In genomic region chr7:27331541-27331851, GRCm38 (mm10) we compare ENCODE assay signal across 7 mouse cellular contexts. TPM values are rescaled to one million over a fixed set of nuclear protein-coding genes. Genes with fewer than 3 reads are reported as not detected.
A peak's percentile ranks its signal among the peaks of the same experiment; 100 is the strongest.
DNase-seq lines count a peak whose midpoint lies in the region; ATAC-seq and TF ChIP-seq lines count a peak whose summit lies in the region.

No protein-coding gene starts in this region.

- peak; percentile 67 for DNase-seq in urinary bladder, postnatal 14 days (ENCODE audit: low spot score)
- no peak for DNase-seq in urinary bladder, postnatal 10 days (ENCODE audit: low spot score)
- no peak for DNase-seq in limb, embryonic 14.5 days (ENCODE audit: low spot score)
- DNase-seq in thymus, adult 18-20 months: no peak

- H3K4me3 ChIP-seq in heart, embryonic 12.5 days: peak overlapping the region; percentile 70
- H3K4me3 ChIP-seq in limb, embryonic 14.5 days (replicated peaks; ENCODE audit: low read length): peak overlapping the region; percentile 50
- peak overlapping the region; percentile 71 for H3K4me3 ChIP-seq in stomach, embryonic 15.5 days (replicated peaks)

- no peak for TF ChIP-seq POLR2A in limb, embryonic 14.5 days (IDR thresholded peaks at IDR 0.05; ENCODE audit: borderline replicate concordance, extremely low read depth, insufficient read depth, insufficient read length)

- peaks cover 60% of the 10 kb centered on the region for H3K4me1 ChIP-seq in heart, embryonic 12.5 days (replicated peaks)
- H3K4me1 ChIP-seq in limb, embryonic 14.5 days (ENCODE audit: control insufficient read depth, insufficient read depth, low read length): peaks cover 46% of the 10 kb centered on the region
- peaks cover 54% of the 10 kb centered on the region for H3K4me1 ChIP-seq in stomach, embryonic 15.5 days

- H3K27me3 ChIP-seq in heart, embryonic 12.5 days (replicated peaks): peaks cover 90% of the 10 kb centered on the region
- peaks cover 72% of the 10 kb centered on the region for H3K27me3 ChIP-seq in limb, embryonic 14.5 days (ENCODE audit: control insufficient read depth, insufficient read depth, low read length)
- H3K27me3 ChIP-seq in stomach, embryonic 15.5 days (replicated peaks): peaks cover 32% of the 10 kb centered on the region

- peak overlapping the region; percentile 52; the same call in 1 of the 2 replicates for H3K9ac ChIP-seq in heart, embryonic 12.5 days
- H3K9ac ChIP-seq in limb, embryonic 14.5 days (ENCODE audit: low read depth, low read length, severe bottlenecking): 0 out of 2 replicates have a peak overlapping the region, but pooled peaks have one; percentile 40
- H3K9ac ChIP-seq in stomach, embryonic 15.5 days: peak overlapping the region; percentile 85; the same call in 1 of the 2 replicates

- peaks cover 10% of the 10 kb centered on the region for H3K36me3 ChIP-seq in heart, embryonic 12.5 days
- H3K36me3 ChIP-seq in limb, embryonic 14.5 days (ENCODE audit: control insufficient read depth, insufficient read depth, low read length): peaks cover 5% of the 10 kb centered on the region; the same call in 1 of the 2 replicates
- H3K36me3 ChIP-seq in stomach, embryonic 15.5 days: peaks cover 8% of the 10 kb centered on the region

- no peaks in the 10 kb centered on the region for H3K9me3 ChIP-seq in heart, embryonic 12.5 days (replicated peaks)
- no peaks in the 10 kb centered on the region for H3K9me3 ChIP-seq in limb, embryonic 14.5 days (ENCODE audit: control insufficient read depth, low read length)
- no peaks in the 10 kb centered on the region for H3K9me3 ChIP-seq in stomach, embryonic 15.5 days

- ATAC-seq in heart, embryonic 12.5 days (ENCODE audit: insufficient number of reproducible peaks, low FRiP score): no peak
- no peak for ATAC-seq in limb, embryonic 14.5 days (ENCODE audit: low FRiP score, low read depth)
- no peak for ATAC-seq in stomach, embryonic 15.5 days (ENCODE audit: insufficient read depth, low FRiP score, low read depth)
- ATAC-seq in erythroid progenitor cell, adult 5-6 weeks (replicated peaks; ENCODE audit: low FRiP score, poor library complexity, severe bottlenecking): no peak

- 4% methylated on average over 8 of the region's 8 CpGs for WGBS in heart, embryonic 12.5 days
- 3% methylated on average over 8 of the region's 8 CpGs for WGBS in limb, embryonic 14.5 days
- 0% methylated on average over 8 of the region's 8 CpGs for WGBS in stomach, embryonic 15.5 days

- peak overlapping the region; percentile 84 for H3K27ac ChIP-seq in heart, embryonic 12.5 days (ENCODE audit: poor library complexity, severe bottlenecking)
- no peak overlapping the region; the same call in 1 of the 2 replicates for H3K27ac ChIP-seq in limb, embryonic 14.5 days (replicated peaks; ENCODE audit: low read depth, low read length)
- peak overlapping the region; percentile 95 for H3K27ac ChIP-seq in stomach, embryonic 15.5 days

- peak overlapping the region; percentile 95 for H3K4me2 ChIP-seq in heart, embryonic 12.5 days
- peak overlapping the region; percentile 94 for H3K4me2 ChIP-seq in limb, embryonic 14.5 days (replicated peaks; ENCODE audit: low read depth, low read length, severe bottlenecking)
- H3K4me2 ChIP-seq in stomach, embryonic 15.5 days: peak overlapping the region; percentile 89

RNA-seq across cellular contexts. Expression of gene Ltbp4, which starts 6.0 kb away (rescaled TPM):
- polyA plus RNA-seq in heart, embryonic 12.5 days (2016; fragmentation: Nextera tagmentation; extraction: Ambion mirVana): 53.9 and 57.1 TPM in 2 replicates
- 86.0 and 107 TPM in 2 replicates for polyA plus RNA-seq in limb, embryonic 14.5 days (2012; rRNA removed)
- 54.3 and 57.1 TPM in 2 replicates for polyA plus RNA-seq in limb, embryonic 14.5 days (2014; fragmentation: Nextera tagmentation; extraction: Ambion mirVana)
- polyA plus RNA-seq in stomach, embryonic 15.5 days (2015; fragmentation: Nextera tagmentation; extraction: Ambion mirVana): 154 and 161 TPM in 2 replicates
- not detected in 2 replicates for total RNA-seq in erythroid progenitor cell, adult 5-6 weeks (2015; ENCODE audit: low replicate concordance)
- 0.61 TPM in 1 of 2 replicates, not detected in the other for total RNA-seq in erythroid progenitor cell, adult 5-6 weeks (2017; ENCODE audit: low replicate concordance)

RNA-seq across cellular contexts. Expression of gene Shkbp1, which starts 24.3 kb away (rescaled TPM):
- 35.4 and 39.4 TPM in 2 replicates for polyA plus RNA-seq in heart, embryonic 12.5 days (2016; fragmentation: Nextera tagmentation; extraction: Ambion mirVana)
- 58.7 and 80.6 TPM in 2 replicates for polyA plus RNA-seq in limb, embryonic 14.5 days (2012; rRNA removed)
- 30.5 and 35.5 TPM in 2 replicates for polyA plus RNA-seq in limb, embryonic 14.5 days (2014; fragmentation: Nextera tagmentation; extraction: Ambion mirVana)
- 38.8 and 43.7 TPM in 2 replicates for polyA plus RNA-seq in stomach, embryonic 15.5 days (2015; fragmentation: Nextera tagmentation; extraction: Ambion mirVana)
- 11.5 and 20.5 TPM in 2 replicates for total RNA-seq in erythroid progenitor cell, adult 5-6 weeks (2015; ENCODE audit: low replicate concordance)
- 4.7 and 5.1 TPM in 2 replicates for total RNA-seq in erythroid progenitor cell, adult 5-6 weeks (2017; ENCODE audit: low replicate concordance)

RNA-seq across cellular contexts. Expression of gene Gm20479, which starts 25.7 kb away (rescaled TPM):
- polyA plus RNA-seq in heart, embryonic 12.5 days (2016; fragmentation: Nextera tagmentation; extraction: Ambion mirVana): 1.2 and 1.5 TPM in 2 replicates
- 0.32 TPM in 1 of 2 replicates, not detected in the other for polyA plus RNA-seq in limb, embryonic 14.5 days (2012; rRNA removed)
- not detected in 2 replicates for polyA plus RNA-seq in limb, embryonic 14.5 days (2014; fragmentation: Nextera tagmentation; extraction: Ambion mirVana)
- 0.62 and 1.7 TPM in 2 replicates for polyA plus RNA-seq in stomach, embryonic 15.5 days (2015; fragmentation: Nextera tagmentation; extraction: Ambion mirVana)
- total RNA-seq in erythroid progenitor cell, adult 5-6 weeks (2015; ENCODE audit: low replicate concordance): 8.0 TPM in 1 of 2 replicates, not detected in the other
- total RNA-seq in erythroid progenitor cell, adult 5-6 weeks (2017; ENCODE audit: low replicate concordance): not detected in 2 replicates
